Mouse (Mus musculus): Measurements from ENCODE around the gene Eras.

DNA sequence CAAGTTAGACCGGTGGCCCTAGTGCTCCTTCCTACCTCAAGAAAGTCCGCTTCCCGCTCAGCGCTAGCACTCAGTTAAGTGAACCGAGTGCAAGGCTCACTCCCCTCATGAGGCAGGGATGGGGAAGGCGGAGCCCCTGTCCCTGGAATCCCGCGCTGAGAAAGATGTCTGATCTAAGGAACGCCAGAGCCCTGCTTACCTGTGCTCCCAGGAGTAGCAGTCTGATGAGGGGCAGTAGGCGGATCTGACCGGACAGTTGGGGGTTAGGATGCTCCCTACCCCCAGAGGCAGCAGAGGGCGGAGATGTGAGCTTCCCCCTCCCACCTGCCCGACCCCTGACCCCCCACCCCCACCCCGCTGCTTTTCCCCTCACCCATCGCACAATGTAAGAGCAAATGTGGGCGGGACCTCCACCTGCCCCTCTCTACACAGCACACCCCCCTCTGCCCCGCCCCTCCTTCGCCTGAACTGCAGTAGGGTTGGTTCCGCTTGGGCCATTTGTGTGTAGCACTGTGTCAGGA is at the start of gene Eras:
- TF ChIP-seq CHD2 (IDR thresholded peaks at IDR 0.05; ENCODE audit: low read depth, low read length) (no peak), MAFK (IDR thresholded peaks at IDR 0.05; ENCODE audit: insufficient read depth, low read depth, low read length) (no peak), ZC3H11A (IDR thresholded peaks at IDR 0.05; ENCODE audit: borderline replicate concordance, low read depth, low read length) (no peak), HCFC1 (IDR thresholded peaks at IDR 0.05; ENCODE audit: borderline replicate concordance, insufficient read depth, low read length) (no peak)
